Mouse (Mus musculus) subcutaneous adipose tissue, adult 2 months (tissue): ENCODE data around the gene Prl2b1. TPM values are rescaled to one million over a fixed set of nuclear protein-coding genes. Genes with fewer than 3 reads are reported as not detected.

ENCODE experiments used
- polyA plus RNA-seq: library from polyadenylated mRNA; depleted of rRNA; stranded (reverse); fragments of >200 nt; gene quantifications from 2 replicates; pipeline ENCODE4 v1.2.3, GENCODE M21; 2012; ENCODE audit warnings: low replicate concordance; rRNA removed

The Prl2b1 gene
- not detected in 2 replicates for polyA plus RNA-seq

DNA sequence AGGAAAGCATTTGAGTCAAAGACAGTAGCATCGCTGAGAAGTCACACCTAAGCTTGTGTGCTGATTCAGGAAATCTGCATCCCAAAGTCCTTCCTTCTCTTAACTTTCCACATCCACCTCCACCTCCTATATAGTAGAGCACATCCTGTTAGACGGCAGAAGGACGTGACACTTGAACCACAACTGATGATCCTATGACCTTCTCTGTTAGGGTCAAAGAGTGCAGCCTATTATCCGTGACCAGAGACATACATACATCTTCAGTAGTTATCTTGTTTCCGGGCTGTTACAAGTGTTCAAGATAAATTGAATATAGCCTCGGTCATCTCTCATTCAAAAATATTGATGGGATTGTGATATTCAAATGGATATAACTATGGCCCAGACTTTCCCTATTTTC is at the start of gene Prl2b1:
Prl2b1 (minus strand) TSS at position 101 of the 400 bp plus-strand sequence.

DNA sequence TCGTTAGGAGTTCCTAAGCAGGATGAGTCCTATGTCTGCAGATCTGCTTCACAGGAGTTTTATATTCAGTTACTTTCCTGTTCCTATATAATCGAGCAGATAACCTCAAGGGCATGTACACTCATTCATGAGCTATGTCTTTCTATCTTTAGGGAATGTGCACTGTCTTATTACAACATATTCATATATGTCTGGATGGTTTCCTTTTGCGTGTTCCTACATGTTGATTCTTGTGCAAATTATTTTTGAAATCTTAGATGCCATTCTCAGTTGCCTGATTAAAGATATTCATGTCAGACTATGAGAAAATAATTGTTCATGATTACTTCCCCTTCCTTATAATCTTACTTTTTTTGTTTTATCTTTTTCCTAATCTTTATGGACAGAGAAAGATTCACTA is 47.9 kb upstream of the Prl2b1 start, which contains the start of gene Prl8a6:
Prl8a6 (minus strand) TSS at position 101 of the 400 bp plus-strand sequence.

DNA sequence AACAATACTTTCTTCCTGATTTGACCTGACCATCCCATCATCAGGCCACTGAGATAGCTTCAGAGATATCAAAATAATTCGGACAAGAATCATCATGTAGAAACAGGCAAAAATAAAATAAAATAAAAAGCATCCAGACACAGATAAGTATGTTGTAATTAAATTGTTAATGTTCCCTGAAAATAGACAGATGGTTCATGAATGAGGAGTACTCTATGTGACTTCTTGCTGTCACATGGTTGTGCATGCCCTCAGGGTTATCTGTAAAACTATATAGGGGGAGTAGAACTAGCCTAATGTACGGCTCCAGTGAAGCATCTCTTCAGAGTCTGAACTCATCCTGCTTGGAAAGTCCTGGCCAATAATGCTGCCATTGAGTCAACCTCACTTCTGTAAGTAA is 45.3 kb downstream of the Prl2b1 start, which contains the start of gene Prl8a2:
Prl8a2 (plus strand) TSS at position 301 of the 400 bp plus-strand sequence.

Other genes with a start within 250 kb of the Prl2b1 start
- gene Prl3d3, start 234.1 kb downstream of the Prl2b1 start, polyA plus RNA-seq: not detected in 2 replicates
- not detected in 2 replicates for gene Prl3c1, start 194.2 kb downstream of the Prl2b1 start, polyA plus RNA-seq
- gene Prl3b1, start 149.0 kb downstream of the Prl2b1 start, polyA plus RNA-seq: not detected in 2 replicates
- gene Prl3a1, start 131.4 kb downstream of the Prl2b1 start, polyA plus RNA-seq: not detected in 2 replicates
- not detected in 2 replicates for gene Prl6a1, start 78.2 kb downstream of the Prl2b1 start, polyA plus RNA-seq
- not detected in 2 replicates for gene Prl8a2, start 45.2 kb downstream of the Prl2b1 start, polyA plus RNA-seq
- not detected in 2 replicates for gene Prl8a6, start 47.8 kb upstream of the Prl2b1 start, polyA plus RNA-seq
- not detected in 2 replicates for gene Prl8a8, start 122.4 kb upstream of the Prl2b1 start, polyA plus RNA-seq
- gene Prl8a9, start 173.8 kb upstream of the Prl2b1 start, polyA plus RNA-seq: not detected in 2 replicates
- not detected in 2 replicates for gene Prl8a1, start 191.3 kb upstream of the Prl2b1 start, polyA plus RNA-seq
- gene Prl7b1, start 219.7 kb upstream of the Prl2b1 start, polyA plus RNA-seq: not detected in 2 replicates